Mouse (Mus musculus): ENCODE results near the gene Slco6d1. TPM values are rescaled to one million over a fixed set of nuclear protein-coding genes. Genes with fewer than 3 reads are reported as not detected.
"Not testable (repeated sequence)": the region's sequence is repeated elsewhere in the genome, so short reads cannot be mapped to it uniquely, and the experiment has no call there.

Gene Slco6d1
- not detected in 2 replicates for polyA plus RNA-seq (2015; fragmentation: Nextera tagmentation; extraction: Ambion mirVana)

- no peaks in the 10 kb centered on the region for H3K27me3 ChIP-seq
- no peaks in the 10 kb centered on the region for H3K4me1 ChIP-seq (replicated peaks)
- no peak within 1 kb of the TSS for H3K27ac ChIP-seq
- no peak within 1 kb of the TSS for H3K4me3 ChIP-seq
- no peak for ATAC-seq (ENCODE audit: low FRiP score)
- H3K4me2 ChIP-seq: no peak within 1 kb of the TSS
- 89% methylated on average over 10 of the region's 10 CpGs for WGBS
- no peak within 1 kb of the TSS for H3K9ac ChIP-seq
- no peaks in the 10 kb centered on the region for H3K36me3 ChIP-seq
- no peaks in the 10 kb centered on the region for H3K9me3 ChIP-seq
Observed at GRCm38 (mm10) chr1:98420824-98421223, at the start of gene Slco6d1. Gene Slco6d1, plus strand, starts transcription at chr1:98421124.

GRCm38 (mm10) chr1:98392001-98392400 lies 28.9 kb upstream of the Slco6d1 start:
- Histone ChIP-seq H3K4me2 (no peak overlapping the region), H3K9ac (no peak overlapping the region), H3K4me3 (no peak overlapping the region), H3K27ac (no peak overlapping the region), H3K36me3 (no peaks in the 10 kb centered on the region), H3K27me3 (no peaks in the 10 kb centered on the region), H3K4me1 (replicated peaks) (no peaks in the 10 kb centered on the region), H3K9me3 (no peaks in the 10 kb centered on the region)
- ATAC-seq (ENCODE audit: low FRiP score): no peak

GRCm38 (mm10) chr1:98447929-98448328 lies 27.0 kb downstream of the Slco6d1 start:
- H3K27ac ChIP-seq: no peak overlapping the region
- H3K4me3 ChIP-seq: no peak overlapping the region
- no peak overlapping the region for H3K4me2 ChIP-seq
- WGBS: 87% methylated on average over 4 of the region's 4 CpGs
- no peak for ATAC-seq (ENCODE audit: low FRiP score)
- H3K27me3 ChIP-seq: no peaks in the 10 kb centered on the region
- no peaks in the 10 kb centered on the region for H3K36me3 ChIP-seq
- H3K9ac ChIP-seq: no peak overlapping the region
- no peaks in the 10 kb centered on the region for H3K9me3 ChIP-seq
- H3K4me1 ChIP-seq (replicated peaks): no peaks in the 10 kb centered on the region

- not testable (repeated sequence) for H3K36me3 ChIP-seq; H3K27ac ChIP-seq; H3K4me2 ChIP-seq; ATAC-seq (ENCODE audit: low FRiP score); H3K27me3 ChIP-seq; H3K4me1 ChIP-seq (replicated peaks); H3K9ac ChIP-seq; H3K9me3 ChIP-seq; H3K4me3 ChIP-seq
- WGBS: 95% methylated on average over 8 of the region's 8 CpGs
Observed at GRCm38 (mm10) chr1:98459224-98459623, 38.3 kb downstream of the Slco6d1 start.

GRCm38 (mm10) chr1:98476381-98476780 lies 55.5 kb downstream of the Slco6d1 start:
- H3K9ac ChIP-seq; H3K4me2 ChIP-seq; H3K27me3 ChIP-seq; H3K36me3 ChIP-seq; H3K9me3 ChIP-seq; H3K27ac ChIP-seq; H3K4me1 ChIP-seq (replicated peaks); ATAC-seq (ENCODE audit: low FRiP score); H3K4me3 ChIP-seq: not testable (repeated sequence)
- WGBS: 81% methylated on average over 1 of the region's 1 CpGs

GRCm38 (mm10) chr1:98479243-98479642 lies 58.3 kb downstream of the Slco6d1 start:
- Histone ChIP-seq H3K27me3 (no peaks in the 10 kb centered on the region), H3K4me1 (replicated peaks) (no peaks in the 10 kb centered on the region), H3K9ac (no peak overlapping the region), H3K27ac (no peak overlapping the region), H3K9me3 (no peaks in the 10 kb centered on the region), H3K4me2 (no peak overlapping the region), H3K36me3 (no peaks in the 10 kb centered on the region), H3K4me3 (no peak overlapping the region)
- no peak for ATAC-seq (ENCODE audit: low FRiP score)
- WGBS: 86% methylated on average over 2 of the region's 2 CpGs

GRCm38 (mm10) chr1:98505982-98506381 lies 85.1 kb downstream of the Slco6d1 start:
- H3K9ac ChIP-seq: no peak overlapping the region
- WGBS: 92% methylated on average over 2 of the region's 2 CpGs
- no peaks in the 10 kb centered on the region for H3K9me3 ChIP-seq
- H3K4me1 ChIP-seq (replicated peaks): no peaks in the 10 kb centered on the region
- H3K4me2 ChIP-seq: no peak overlapping the region
- no peak overlapping the region for H3K4me3 ChIP-seq
- ATAC-seq (ENCODE audit: low FRiP score): no peak
- no peaks in the 10 kb centered on the region for H3K27me3 ChIP-seq
- no peak overlapping the region for H3K27ac ChIP-seq
- no peaks in the 10 kb centered on the region for H3K36me3 ChIP-seq

- whole genome bisulfite sequencing: 85% methylated on average over 2 of the region's 2 CpGs
Observed at GRCm38 (mm10) chr1:98522977-98523376, 102.1 kb downstream of the Slco6d1 start.

GRCm38 (mm10) chr1:98523537-98523936 lies 102.6 kb downstream of the Slco6d1 start:
- Histone ChIP-seq H3K27me3 (no peaks in the 10 kb centered on the region), H3K9ac (no peak overlapping the region), H3K36me3 (no peaks in the 10 kb centered on the region), H3K4me1 (replicated peaks) (no peaks in the 10 kb centered on the region), H3K9me3 (no peaks in the 10 kb centered on the region), H3K27ac (no peak overlapping the region), H3K4me3 (no peak overlapping the region), H3K4me2 (no peak overlapping the region)
- ATAC-seq (ENCODE audit: low FRiP score): no peak

More at GRCm38 (mm10) chr1:98522977-98523376, 102.1 kb downstream of the Slco6d1 start:
- H3K27ac ChIP-seq: no peak overlapping the region
- H3K4me1 ChIP-seq (replicated peaks): no peaks in the 10 kb centered on the region
- no peak overlapping the region for H3K4me3 ChIP-seq
- H3K9me3 ChIP-seq: no peaks in the 10 kb centered on the region
- no peak overlapping the region for H3K4me2 ChIP-seq
- H3K27me3 ChIP-seq: no peaks in the 10 kb centered on the region
- ATAC-seq (ENCODE audit: low FRiP score): no peak
- H3K36me3 ChIP-seq: no peaks in the 10 kb centered on the region
- H3K9ac ChIP-seq: no peak overlapping the region

- not testable (repeated sequence) for H3K9me3 ChIP-seq; H3K9ac ChIP-seq; H3K4me2 ChIP-seq; H3K27me3 ChIP-seq; H3K27ac ChIP-seq; H3K36me3 ChIP-seq; H3K4me1 ChIP-seq (replicated peaks); H3K4me3 ChIP-seq; ATAC-seq (ENCODE audit: low FRiP score)
- WGBS: 91% methylated on average over 2 of the region's 2 CpGs
Observed at GRCm38 (mm10) chr1:98528368-98528767, 107.4 kb downstream of the Slco6d1 start.

- Histone ChIP-seq H3K9ac (no peak overlapping the region), H3K4me3 (no peak overlapping the region), H3K4me2 (no peak overlapping the region), H3K27ac (no peak overlapping the region), H3K27me3 (no peaks in the 10 kb centered on the region), H3K4me1 (replicated peaks) (no peaks in the 10 kb centered on the region), H3K9me3 (no peaks in the 10 kb centered on the region), H3K36me3 (no peaks in the 10 kb centered on the region)
- no peak for ATAC-seq (ENCODE audit: low FRiP score)
- WGBS: 82% methylated on average over 2 of the region's 2 CpGs
Observed at GRCm38 (mm10) chr1:98545372-98545771, 124.4 kb downstream of the Slco6d1 start.

GRCm38 (mm10) chr1:98554388-98554787 lies 133.5 kb downstream of the Slco6d1 start:
- H3K4me2 ChIP-seq: no peak overlapping the region
- no peaks in the 10 kb centered on the region for H3K4me1 ChIP-seq (replicated peaks)
- WGBS: 93% methylated on average over 2 of the region's 2 CpGs
- H3K9ac ChIP-seq: no peak overlapping the region
- no peaks in the 10 kb centered on the region for H3K27me3 ChIP-seq
- no peak overlapping the region for H3K4me3 ChIP-seq
- no peak for ATAC-seq (ENCODE audit: low FRiP score)
- H3K36me3 ChIP-seq: no peaks in the 10 kb centered on the region
- H3K27ac ChIP-seq: no peak overlapping the region
- H3K9me3 ChIP-seq: no peaks in the 10 kb centered on the region

GRCm38 (mm10) chr1:98565701-98566100 lies 144.8 kb downstream of the Slco6d1 start:
- no peak overlapping the region for H3K27ac ChIP-seq
- no peak overlapping the region for H3K4me2 ChIP-seq
- H3K27me3 ChIP-seq: no peaks in the 10 kb centered on the region

More at GRCm38 (mm10) chr1:98565701-98566100, 144.8 kb downstream of the Slco6d1 start:
- H3K36me3 ChIP-seq: no peaks in the 10 kb centered on the region
- no peaks in the 10 kb centered on the region for H3K4me1 ChIP-seq (replicated peaks)
- ATAC-seq (ENCODE audit: low FRiP score): no peak
- no peaks in the 10 kb centered on the region for H3K9me3 ChIP-seq
- H3K4me3 ChIP-seq: no peak overlapping the region
- no peak overlapping the region for H3K9ac ChIP-seq
